Mouse (Mus musculus) urinary bladder, postnatal 14 days (tissue): Measurements from ENCODE around the gene Klf16.

Experiments used
- DNase-seq: peaks from one replicate; pipeline ENCODE4 v3.0.0; 2021; ENCODE audit warnings: low spot score

Gene Klf16

DNA sequence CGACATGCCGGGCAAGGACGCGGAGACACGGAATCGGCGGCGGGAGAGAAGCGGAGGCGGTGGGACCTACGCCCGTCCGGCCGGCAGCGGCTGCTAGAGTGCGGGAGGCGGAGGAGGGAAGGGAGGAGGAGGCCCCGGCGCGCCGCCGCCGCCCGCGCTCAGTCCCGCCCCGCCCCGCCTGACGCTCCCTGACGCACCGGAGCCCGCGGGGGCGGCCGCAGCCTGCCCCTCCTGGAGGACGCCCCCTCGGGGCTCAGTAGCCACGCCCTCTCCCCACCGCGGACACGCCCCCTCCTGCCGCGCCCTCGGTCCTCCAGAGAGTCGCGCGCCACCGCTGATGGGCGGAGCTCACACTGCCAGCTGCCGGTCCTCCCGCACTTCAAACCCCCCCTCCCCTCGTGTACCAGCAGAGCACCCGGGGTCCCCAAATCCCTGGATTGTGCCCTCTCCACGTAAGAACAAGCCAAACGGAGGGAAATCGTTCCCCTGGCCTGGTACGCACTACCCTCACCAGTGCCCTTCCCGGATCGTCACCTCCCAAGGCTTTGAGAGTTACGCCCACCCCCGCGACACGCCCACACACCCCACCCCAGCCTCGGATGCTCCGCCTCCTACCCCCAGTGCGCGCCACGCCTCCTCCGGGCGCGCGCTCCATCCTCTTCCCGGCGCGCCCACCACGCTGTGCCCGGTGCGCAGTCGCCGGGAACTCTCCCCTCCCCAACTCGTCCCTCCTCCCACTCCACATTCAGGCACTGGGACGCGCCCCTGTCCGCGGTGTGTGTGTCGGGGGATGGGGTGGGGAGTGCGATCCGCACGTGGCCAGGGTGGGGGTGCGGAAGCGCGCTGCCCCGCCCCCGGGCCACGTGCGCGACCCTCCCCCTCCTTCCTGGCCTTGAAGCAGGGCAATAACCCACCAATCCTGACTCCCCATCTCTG lies at the start of gene Klf16:
Gene Klf16, minus strand, starts transcription at position 127 of the 936 bp plus-strand sequence.
- DNase-seq = peak; percentile 99

DNA sequence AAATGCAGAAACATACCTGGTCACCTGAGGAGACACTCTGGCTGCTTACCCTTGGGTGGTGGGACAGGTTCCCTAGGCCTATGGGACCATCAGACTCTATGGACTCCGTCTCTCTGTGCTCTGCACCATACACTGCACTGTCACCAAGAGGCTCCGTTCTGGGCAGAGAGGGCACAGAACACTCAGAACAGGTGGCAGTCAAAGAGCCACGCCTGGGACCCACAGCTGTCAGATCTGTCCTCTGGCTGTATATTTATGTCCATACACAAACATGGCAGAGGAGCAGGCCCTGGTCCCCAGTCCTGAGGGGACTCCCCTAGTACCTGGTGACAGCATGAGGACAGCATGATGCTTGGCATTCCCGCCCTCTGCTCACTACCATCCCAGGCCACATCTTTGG lies 48.6 kb upstream of the Klf16 start:
- no peak for DNase-seq

DNA sequence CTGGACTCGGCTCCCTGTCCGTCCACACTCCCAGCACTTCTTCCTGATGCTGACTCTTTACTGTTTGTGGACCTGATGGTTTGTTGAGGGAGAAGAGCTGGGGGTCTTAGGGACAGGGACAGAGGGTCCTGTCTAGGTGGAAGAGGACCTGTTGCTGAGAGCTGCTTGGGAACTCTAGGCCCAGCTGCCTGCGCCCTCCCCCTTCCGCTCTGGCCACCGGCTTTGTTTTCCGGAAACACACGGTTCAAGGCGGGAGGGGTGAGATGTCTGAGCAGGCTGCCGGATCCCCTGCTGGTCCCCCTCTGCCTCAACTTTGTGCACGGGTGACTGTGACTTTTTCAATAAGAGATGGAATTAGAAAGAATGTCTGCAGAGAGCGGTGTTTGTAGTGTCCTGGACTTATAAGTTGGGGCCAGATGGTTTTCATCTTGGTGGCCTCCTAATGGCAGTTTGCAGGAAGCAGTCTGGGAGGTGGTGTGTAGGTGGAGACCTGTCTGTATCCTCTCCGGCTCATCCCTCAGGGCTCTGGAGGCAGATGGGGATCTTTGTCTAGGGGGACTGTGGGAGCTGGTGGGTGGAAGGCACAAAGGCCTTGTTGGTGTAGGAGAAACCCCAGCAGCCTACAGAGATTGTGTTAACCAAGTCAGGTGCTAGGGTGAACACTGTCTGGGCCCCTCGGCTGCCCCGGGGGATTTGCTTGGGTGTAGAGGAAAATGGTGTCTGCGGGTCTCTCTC lies 46.5 kb upstream of the Klf16 start:
- peak; percentile 61 for DNase-seq

DNA sequence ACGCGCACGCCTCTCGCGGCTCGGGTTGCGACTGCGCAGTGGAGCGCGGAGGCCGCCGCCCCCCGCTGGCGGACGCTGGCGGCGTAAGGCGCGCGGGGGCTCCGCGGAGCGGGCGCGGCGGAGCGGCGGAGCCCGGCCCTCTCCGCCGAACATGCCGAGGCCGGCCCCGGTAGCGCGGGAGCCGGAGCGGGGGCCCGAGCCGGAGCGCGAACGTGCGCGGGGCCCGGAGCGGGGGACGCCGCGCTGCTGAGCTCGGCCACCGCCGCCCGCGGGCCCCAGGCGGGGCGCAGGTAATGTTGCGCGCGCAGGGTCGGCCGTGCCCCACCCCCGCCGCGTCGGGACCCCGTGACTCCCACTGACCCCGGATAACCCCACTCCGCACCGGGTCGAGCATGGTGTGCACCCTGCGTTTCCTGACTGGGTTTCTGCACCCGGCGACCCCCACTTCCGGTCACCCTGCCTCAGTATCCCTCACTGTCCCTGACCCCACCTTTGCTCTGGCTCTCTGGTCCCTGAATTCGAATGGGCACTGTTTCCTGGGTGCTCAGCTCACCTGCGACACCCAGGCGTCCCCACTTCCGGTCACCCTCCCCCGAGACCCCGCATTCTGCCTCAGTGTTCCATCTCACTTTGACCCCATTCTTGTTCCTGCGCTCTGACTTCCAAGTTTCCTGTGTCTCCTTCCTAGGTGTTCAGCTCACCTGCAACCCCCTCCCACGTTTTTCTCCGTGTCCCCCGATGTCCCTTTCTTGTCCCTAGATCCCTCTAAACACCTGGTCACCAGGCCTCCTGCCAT lies 45.7 kb upstream of the Klf16 start, which contains the start of gene Csnk1g2:
Gene Csnk1g2, plus strand, starts transcription at position 178 of the 796 bp plus-strand sequence.
- DNase-seq = peak; percentile 54

DNA sequence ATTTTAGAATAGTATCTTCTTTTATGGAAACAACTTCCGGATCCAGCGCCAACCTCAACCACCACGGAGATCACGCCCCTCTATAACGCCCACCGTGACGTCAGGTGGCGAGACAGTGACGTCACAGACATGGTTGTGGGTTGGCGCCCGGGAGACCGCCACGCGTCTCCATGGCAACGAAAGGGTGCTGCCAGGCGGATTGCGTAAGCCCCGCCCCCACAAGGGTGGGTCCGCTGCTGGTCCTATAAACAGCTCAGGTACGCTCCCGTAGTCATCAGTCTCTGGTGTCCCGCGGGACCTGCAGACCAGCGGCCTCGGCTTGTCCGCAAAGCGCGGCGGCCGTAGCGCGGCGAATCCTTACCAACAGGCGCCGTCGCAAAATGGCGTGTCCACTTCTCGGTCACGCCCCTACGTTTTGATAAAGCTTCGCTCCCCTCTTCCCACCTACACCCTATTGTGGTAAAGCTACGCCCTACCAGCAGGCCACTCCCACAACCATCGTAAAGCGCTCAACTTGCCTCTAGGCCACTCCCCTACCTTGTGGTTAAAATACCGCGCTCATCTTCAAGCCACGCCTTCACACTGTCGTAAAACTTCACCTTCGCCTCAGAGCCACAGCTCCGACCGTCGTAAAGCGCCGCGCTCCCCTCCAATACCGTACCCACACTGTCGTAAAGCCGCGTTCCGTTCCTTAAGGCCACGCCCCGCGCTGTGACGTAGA lies 45.0 kb upstream of the Klf16 start:
- DNase-seq = peak; percentile 100

DNA sequence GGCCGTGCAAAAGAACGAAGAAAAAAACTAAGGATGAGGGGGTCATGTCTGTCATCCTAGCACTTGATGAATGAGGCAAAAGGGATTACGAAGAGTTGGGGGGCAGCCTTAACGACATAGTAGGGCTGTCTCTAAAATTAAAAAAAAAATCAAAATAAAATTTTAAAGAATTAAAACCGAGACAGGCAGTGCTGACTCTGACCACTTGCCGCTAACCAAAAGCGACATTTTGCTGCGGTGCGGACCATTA lies 44.5 kb upstream of the Klf16 start:
- no peak for DNase-seq

DNA sequence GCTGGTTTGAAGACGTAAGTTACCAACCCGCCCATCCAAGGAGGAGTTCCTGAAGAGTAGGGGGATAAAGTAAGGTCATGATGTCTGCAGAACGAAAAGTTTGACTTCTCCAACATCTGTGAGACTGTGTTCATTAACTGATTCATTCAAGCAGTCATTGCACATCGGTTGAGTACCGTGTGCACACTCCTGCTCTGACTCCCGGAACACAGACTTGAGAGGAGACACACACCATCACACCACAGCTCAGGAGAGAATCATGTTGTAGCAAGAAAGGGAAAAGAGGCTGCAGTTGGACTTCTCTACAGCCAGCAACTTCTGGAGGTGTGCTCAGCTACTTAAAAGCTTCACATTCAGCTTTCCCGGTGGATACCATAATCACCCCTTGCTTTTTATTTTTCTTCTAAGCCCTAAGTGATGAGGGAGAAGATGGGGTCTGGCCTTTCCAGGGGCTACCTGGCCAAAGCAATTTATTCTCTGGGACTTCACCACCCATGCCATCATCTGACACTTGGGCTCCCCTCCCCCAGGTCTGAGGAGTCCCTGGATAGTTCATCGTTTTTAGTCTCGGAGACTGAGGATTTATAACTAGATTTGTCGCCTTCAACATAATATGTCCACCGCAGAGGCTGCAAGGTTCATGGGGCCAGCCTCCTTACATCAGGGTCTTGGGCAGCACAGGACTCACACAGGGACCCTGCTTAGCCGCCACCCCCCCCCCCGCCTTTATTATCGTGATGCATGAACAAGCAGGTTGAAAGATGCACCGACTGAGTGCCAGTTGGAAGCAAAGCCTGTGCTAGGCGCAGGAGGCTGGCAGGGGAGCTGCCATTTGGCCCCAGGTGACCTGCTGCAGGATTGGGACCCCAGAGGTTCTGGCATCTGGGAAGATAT lies 43.9 kb upstream of the Klf16 start:
- DNase-seq = no peak

DNA sequence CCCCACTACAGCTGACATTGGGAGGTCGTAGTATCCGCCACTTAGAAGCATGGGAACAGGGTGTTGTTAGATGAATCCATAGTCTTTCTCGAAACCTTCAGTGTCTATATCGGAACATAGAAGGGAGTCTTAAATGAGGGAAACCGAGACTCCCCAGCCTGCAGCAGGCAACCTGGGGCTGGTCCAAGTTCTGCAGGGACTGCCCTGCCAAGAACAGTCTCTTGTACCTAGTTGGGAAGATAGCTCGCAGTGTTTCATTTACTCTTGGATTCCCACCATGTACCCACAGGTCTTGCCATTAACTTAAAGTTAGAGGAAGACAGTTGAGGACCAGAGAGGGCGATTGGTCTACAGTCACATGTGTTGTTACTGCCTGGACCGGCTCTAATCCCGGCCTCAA lies 43.2 kb upstream of the Klf16 start:
- no peak for DNase-seq

DNA sequence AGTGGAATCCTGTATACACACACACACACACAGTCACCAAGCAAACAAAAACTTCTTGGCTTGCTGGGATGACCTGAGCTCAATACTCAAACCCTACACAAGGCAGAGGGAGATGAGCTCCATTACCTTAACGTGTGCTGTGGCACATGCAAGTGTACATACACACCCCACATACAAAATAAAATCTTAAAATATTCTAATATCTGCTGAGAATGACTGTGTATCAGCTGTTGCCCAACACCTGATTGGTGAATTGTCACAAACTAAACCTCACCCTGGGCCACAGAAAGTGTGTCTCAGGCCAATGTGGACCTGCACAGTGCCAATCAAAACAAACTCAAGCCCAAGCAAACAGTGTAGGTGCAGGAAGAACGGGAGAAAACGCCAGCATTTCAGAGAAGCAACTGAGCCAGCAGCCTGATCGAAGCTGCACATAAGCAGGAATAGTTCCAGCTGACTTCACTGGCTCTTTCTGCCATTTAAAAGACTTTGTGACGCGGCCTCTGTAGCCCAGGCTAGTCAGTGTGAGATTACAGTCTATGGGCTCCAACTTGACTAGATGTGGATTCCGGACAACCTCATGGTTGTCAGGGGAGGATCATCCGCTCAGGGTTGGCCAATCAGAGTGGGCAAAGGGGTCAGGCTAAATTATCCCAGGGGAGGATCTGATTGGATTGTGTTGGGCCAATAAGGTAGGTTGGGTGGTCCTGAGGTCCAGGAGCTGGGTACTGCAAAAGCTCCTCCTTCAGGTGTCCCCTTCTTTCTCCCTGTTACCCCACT lies 42.5 kb upstream of the Klf16 start:
- DNase-seq = no peak

DNA sequence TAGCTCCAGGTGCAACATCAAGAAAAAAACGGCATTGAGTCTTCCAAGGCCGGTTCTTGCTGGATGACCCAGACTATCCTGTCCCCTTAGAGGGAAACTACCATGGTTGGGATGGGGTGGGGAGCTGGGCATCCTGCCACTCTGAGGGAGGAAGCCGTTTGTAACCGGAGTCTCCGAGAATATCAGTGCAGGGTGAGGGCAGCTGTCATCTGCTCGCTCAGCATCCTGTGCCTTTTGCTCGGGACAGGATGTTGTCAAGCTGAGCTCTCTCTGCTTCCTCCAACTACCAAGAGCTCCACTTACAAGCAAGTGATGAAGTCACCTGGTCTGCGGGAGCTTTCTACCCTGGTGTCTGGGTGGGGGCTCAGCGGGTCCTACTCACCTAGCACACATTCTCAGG lies 41.1 kb upstream of the Klf16 start:
- DNase-seq = no peak

DNA sequence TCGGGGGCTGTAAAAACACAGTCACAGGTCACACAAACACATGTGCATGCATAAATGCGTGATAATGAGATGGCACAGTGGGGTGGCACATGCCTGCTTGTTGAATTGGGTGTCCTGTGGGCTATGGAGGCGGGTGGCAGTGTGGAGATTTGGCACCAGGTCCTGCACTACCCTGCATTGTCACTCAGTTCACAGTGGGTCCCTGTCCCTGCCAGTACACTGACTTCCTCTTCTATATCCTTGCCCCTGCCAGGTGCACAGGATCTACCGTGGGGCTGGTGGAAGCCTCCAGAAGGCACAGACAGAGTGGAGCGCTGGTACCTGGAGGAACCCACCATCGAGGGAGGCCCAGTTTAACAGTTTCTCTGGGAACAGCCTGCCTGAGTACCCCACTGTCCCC lies 37.2 kb upstream of the Klf16 start:
- no peak for DNase-seq

DNA sequence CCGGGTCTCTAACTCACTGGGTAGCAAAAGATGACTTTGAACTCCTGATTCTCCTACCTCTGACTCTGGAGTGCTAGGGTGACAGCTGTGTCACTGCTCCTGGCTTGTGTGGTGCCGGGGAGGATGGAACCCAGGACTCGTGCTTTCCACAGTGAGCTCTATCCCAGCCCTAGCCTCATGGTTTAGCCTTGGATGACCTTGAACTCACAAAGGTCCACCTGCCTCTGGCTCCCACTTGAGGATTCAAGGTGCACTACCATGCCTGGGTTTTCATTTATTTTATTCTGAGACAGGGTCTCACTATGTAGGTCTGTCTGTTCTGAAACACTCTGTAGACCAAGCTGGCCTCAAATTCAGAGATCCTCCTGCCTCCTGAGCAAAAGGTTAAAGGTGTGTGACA lies 36.7 kb upstream of the Klf16 start:
- DNase-seq = no peak

DNA sequence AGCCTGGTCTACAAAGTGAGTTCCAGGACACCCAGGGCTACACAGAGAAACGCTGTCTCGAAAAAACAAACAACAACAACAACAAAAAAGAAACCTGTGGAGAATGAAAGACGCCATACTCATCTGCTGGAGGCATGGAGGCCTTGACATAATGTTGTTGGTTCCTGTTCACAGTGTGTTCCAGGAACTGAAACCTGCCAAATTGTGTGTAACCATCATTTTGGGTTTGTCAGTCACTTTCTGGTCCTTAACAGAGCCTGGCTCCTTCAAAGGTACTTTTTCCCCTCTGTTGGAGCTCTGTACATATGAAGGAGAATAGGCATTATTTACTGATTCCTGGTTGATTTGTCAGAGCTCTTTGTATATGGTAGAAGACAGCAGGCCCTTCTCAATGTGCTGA lies 34.8 kb upstream of the Klf16 start:
- no peak for DNase-seq

DNA sequence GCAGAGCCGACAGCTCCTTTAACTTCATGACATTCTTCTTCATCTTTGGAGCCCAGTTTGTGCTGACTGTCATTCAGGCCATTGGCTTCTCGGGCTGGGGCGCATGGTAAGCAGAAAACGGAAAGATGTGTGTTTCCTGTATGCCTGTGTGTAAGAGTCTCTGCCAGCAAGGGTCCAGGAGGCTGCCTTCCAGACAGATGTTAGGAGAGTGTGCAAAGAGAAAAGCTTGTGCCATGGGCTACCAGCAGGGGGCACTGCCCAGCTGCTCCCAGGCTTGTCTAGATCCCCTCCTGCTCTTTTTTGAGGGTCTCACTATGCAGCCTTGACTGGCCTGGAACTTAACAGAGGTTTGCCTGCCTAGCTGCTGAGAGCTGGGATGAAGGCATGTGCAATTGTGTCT lies 33.9 kb upstream of the Klf16 start:
- DNase-seq = peak; percentile 43

DNA sequence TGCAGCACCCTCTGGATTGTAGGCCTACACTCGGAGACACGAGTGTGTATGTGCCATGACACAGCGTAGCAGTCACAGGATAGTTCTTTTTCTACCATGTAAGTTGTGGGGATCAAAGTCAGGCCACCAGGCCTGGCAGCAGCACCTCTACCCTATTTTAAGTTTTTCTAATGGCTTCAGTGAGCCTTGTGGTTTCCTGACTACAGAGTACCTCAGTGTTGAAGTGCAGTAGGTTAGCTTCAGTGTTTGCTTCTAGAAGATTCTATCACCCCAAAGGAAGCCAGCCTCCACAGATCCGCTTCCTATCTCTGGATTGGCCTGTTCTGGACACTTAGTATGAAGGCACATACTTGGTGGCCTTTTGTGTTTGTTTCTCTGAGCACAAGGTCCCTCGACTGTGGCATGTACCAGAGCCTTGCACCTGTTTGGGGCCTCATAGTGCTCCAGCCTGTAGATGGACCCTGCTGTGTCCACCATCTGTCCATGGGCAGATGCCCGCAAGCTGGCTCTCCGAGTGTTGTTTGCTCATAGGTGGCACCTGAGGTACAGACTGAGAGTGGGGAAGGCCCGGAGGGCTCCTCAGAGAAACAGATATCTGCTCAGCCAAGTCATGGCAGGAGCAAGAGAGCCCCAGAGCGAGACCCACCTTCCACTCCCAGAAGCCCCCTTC lies 33.1 kb upstream of the Klf16 start:
- no peak for DNase-seq

DNA sequence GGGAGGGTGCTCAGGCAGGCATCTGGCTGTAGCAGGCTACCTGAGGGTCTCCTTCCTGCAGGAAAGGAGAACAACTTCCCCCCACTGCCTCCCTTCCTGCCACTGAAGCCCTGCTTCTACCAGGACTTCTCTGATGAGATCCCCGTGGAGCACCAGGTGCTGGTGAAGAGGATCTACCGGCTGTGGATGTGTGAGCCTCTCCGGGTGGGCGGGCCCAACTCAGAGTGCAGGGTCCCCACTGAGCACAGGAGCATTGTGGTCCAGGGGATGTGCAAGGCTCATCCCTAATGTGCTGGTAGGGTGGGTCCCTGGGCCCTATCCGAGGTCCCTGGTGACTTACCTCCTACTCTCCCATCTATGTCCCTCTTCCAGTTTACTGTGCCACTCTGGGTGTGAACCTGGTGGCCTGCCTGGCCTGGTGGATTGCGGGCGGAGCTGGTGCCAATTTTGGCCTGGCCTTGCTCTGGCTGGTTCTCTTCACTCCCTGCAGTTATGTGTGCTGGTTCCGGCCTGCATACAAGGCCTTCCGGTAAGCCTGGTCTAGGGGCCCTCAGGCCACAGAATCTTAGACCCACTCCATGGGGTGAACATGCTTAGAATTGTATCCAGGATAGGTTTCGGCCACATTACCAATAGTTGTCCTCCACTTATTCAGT lies 32.3 kb upstream of the Klf16 start:
- no peak for DNase-seq

DNA sequence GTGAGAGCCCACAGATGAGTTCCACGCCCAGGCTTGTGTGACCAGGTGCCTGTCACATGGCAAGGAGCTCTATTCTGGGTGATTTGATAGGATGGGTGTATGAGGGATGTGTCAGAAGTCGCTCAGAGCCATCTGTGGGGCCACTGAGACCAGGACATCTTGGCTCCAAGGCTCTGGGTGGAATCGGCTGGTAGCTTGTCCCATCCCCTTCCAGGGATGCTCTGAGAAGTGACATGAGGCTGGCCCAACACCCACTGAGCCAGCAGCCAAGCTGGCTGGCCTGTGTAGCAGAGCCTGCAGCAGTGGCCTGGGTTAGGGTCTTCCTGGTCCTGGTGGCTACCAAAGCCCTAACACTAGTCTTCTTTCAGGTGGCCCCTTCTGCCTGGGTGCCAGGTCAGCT lies 31.3 kb upstream of the Klf16 start:
- DNase-seq = no peak

DNA sequence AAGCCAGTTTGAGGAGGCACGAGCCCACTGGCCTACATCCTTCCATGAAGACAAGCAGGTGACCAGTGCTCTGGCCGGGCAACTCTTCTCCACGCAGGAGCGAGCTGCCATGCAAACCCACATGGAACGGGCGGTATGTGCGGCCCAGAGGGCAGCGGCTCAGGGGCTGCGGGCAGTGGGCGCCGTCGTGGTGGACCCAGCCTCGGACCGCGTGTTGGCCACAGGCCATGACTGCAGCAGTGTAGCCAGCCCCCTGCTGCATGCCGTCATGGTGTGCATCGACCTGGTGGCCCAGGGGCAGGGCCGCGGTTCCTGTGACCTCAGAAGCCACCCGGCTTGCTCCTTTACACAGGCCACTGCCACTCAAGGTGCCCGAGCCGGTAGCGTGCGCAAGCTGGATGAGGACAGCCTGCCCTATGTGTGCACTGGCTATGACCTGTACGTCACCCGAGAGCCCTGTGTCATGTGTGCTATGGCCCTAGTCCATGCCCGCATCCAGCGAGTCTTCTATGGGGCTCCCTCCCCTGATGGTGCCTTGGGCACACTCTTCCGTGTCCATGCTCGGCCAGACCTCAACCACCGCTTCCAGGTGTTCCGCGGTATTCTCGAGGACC lies 29.7 kb upstream of the Klf16 start:
- no peak for DNase-seq

DNA sequence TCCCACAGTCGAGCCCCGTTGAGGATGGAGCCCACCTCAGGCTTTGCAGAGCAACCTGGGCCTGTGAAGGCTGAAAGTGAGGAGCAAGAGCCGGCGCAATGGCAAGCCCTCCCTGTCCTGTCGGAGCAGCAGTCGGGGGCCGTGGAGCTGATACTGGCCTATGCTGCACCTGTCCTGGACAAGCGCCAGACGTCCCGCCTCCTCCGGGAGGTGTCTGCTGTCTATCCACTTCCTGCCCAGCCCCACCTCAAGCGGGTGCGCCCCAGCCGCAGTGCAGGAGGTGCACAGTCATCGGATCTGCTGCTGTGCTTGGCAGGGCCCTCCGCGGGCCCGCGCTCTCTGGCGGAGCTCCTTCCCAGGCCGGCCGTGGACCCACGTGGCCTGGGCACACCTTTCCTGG lies 29.2 kb upstream of the Klf16 start:
- no peak for DNase-seq
